Mouse (Mus musculus): ENCODE results near the gene Dync1li1. TPM values are rescaled to one million over a fixed set of nuclear protein-coding genes. Genes with fewer than 3 reads are reported as not detected.

The Dync1li1 gene
- polyA plus RNA-seq, 1 experiment from 2014 or later = 49.9 TPM

DNA sequence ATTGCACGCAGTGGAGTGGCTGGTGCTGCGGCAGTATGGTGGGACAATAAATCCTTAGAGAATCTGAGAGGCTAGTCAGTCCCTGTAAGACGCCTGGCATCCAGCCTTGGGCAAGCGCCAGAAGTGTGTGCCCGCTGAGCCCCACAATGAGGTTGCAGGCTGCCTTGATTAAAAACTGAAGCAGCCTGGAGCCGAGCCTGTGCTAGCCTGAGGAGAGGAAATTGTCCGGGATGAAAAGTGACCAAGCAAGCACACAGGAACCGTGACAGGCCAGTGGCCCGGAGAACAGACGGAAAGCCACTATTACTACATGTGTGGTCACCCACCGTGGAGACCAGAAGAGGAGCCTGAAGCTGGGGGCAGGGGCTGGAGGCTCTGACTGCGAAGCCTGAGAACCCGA lies 78.4 kb downstream of the Dync1li1 start:
- Histone ChIP-seq H3K27ac (ENCODE audit: low read depth) (no peak overlapping the region), H3K4me2 (no peak overlapping the region), H3K36me3 (ENCODE audit: insufficient read depth) (peaks cover 7% of the 10 kb centered on the region), H3K4me1 (ENCODE audit: insufficient read depth) (no peaks in the 10 kb centered on the region), H3K4me3 (ENCODE audit: low read depth, low read length) (no peak overlapping the region), H3K9ac (no peak overlapping the region), H3K27me3 (ENCODE audit: insufficient read depth, low read length) (no peaks in the 10 kb centered on the region), H3K9me3 (ENCODE audit: low read depth, low read length) (no peaks in the 10 kb centered on the region)
- WGBS = 70% methylated on average over 13 of the region's 13 CpGs
- no peak for TF ChIP-seq CTCF (IDR thresholded peaks at IDR 0.05; ENCODE audit: low read depth)
- no peak for ATAC-seq (ENCODE audit: insufficient read depth)
- DNase-seq = no peak

- Histone ChIP-seq H3K4me2 (no peak overlapping the region), H3K9me3 (ENCODE audit: low read depth, low read length) (no peaks in the 10 kb centered on the region), H3K4me3 (ENCODE audit: low read depth, low read length) (no peak overlapping the region), H3K4me1 (ENCODE audit: insufficient read depth) (no peaks in the 10 kb centered on the region), H3K27ac (ENCODE audit: low read depth) (no peak overlapping the region), H3K36me3 (ENCODE audit: insufficient read depth) (peaks cover 9% of the 10 kb centered on the region; the same call in 1 of the 2 replicates), H3K27me3 (ENCODE audit: insufficient read depth, low read length) (no peaks in the 10 kb centered on the region), H3K9ac (no peak overlapping the region)
- no peak for TF ChIP-seq CTCF (IDR thresholded peaks at IDR 0.05; ENCODE audit: low read depth)
- WGBS = 70% methylated on average over 2 of the region's 2 CpGs
- no peak for ATAC-seq (ENCODE audit: insufficient read depth)
- DNase-seq = no peak
These were observed 78.9 kb downstream of the Dync1li1 start for GRCm38 (mm10) chr9:114767507-114767906.

DNA sequence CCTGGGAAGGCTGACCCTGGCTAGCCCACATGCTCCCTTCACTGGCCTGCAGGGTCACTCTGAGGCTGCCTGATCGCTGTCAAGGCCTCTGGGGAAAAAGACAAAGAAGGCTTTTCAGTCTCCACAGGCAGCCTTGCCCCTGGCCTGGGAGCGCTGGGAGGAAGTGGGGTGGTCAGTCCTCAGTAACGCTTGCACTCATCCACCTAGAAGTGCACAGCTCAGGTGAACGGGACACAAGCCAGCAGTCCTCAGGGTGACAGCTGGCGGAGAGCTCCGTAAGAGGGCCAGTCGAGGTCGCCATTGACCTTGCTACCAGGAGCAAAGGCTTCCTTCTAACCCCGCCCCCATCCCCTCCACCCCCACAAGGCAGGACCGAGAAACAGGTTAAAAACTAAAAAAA lies 79.5 kb downstream of the Dync1li1 start:
- WGBS = 39% methylated on average over 10 of the region's 10 CpGs
- no peak for TF ChIP-seq CTCF (IDR thresholded peaks at IDR 0.05; ENCODE audit: low read depth)
- Histone ChIP-seq H3K36me3 (ENCODE audit: insufficient read depth) (peaks cover 12% of the 10 kb centered on the region; the same call in 1 of the 2 replicates), H3K4me1 (ENCODE audit: insufficient read depth) (no peaks in the 10 kb centered on the region), H3K27me3 (ENCODE audit: insufficient read depth, low read length) (no peaks in the 10 kb centered on the region), H3K9ac (no peak overlapping the region), H3K27ac (ENCODE audit: low read depth) (no peak overlapping the region), H3K9me3 (ENCODE audit: low read depth, low read length) (no peaks in the 10 kb centered on the region), H3K4me3 (ENCODE audit: low read depth, low read length) (no peak overlapping the region), H3K4me2 (no peak overlapping the region)
- no peak for ATAC-seq (ENCODE audit: insufficient read depth)
- DNase-seq = no peak

- Histone ChIP-seq H3K27ac (ENCODE audit: low read depth) (no peak overlapping the region), H3K4me1 (ENCODE audit: insufficient read depth) (no peaks in the 10 kb centered on the region), H3K9me3 (ENCODE audit: low read depth, low read length) (no peaks in the 10 kb centered on the region), H3K4me3 (ENCODE audit: low read depth, low read length) (no peak overlapping the region), H3K4me2 (no peak overlapping the region), H3K9ac (no peak overlapping the region), H3K27me3 (ENCODE audit: insufficient read depth, low read length) (no peaks in the 10 kb centered on the region), H3K36me3 (ENCODE audit: insufficient read depth) (peaks cover 12% of the 10 kb centered on the region; the same call in 1 of the 2 replicates)
- no peak for TF ChIP-seq CTCF (IDR thresholded peaks at IDR 0.05; ENCODE audit: low read depth)
- DNase-seq (no peak), ATAC-seq (ENCODE audit: insufficient read depth) (no peak)
- 86% methylated on average over 4 of the region's 4 CpGs for WGBS
These were observed 81.6 kb downstream of the Dync1li1 start for GRCm38 (mm10) chr9:114770224-114770623.

GRCm38 (mm10) chr9:114771565-114771964 lies 83.0 kb downstream of the Dync1li1 start:
- H3K4me1 ChIP-seq (ENCODE audit: insufficient read depth) = no peaks in the 10 kb centered on the region
- no peak for ATAC-seq (ENCODE audit: insufficient read depth)
- H3K9me3 ChIP-seq (ENCODE audit: low read depth, low read length) = no peaks in the 10 kb centered on the region
- no peak overlapping the region for H3K9ac ChIP-seq
- H3K27ac ChIP-seq (ENCODE audit: low read depth) = no peak overlapping the region
- no peak for TF ChIP-seq CTCF (IDR thresholded peaks at IDR 0.05; ENCODE audit: low read depth)
- H3K4me3 ChIP-seq (ENCODE audit: low read depth, low read length) = no peak overlapping the region
- WGBS = 83% methylated on average over 7 of the region's 7 CpGs
- no peaks in the 10 kb centered on the region for H3K27me3 ChIP-seq (ENCODE audit: insufficient read depth, low read length)
- H3K36me3 ChIP-seq (ENCODE audit: insufficient read depth) = peaks cover 12% of the 10 kb centered on the region; the same call in 1 of the 2 replicates
- no peak overlapping the region for H3K4me2 ChIP-seq
- DNase-seq = no peak

Other genes with a start within 250 kb of the Dync1li1 start
- not detected in 2 replicates for gene Ccr4, start 183.9 kb upstream of the Dync1li1 start, polyA plus RNA-seq (2014; fragmentation: Nextera tagmentation; extraction: Ambion mirVana)
- gene C130032M10Rik, start 173.1 kb upstream of the Dync1li1 start, polyA plus RNA-seq (2014; fragmentation: Nextera tagmentation; extraction: Ambion mirVana) = 0.27 TPM in 1 of 2 replicates, not detected in the other
- gene Trim71, start 124.4 kb upstream of the Dync1li1 start, polyA plus RNA-seq (2014; fragmentation: Nextera tagmentation; extraction: Ambion mirVana) = 1.4 and 1.5 TPM in 2 replicates
- 66.4 and 66.6 TPM in 2 replicates for gene Cnot10, start 48.6 kb upstream of the Dync1li1 start, polyA plus RNA-seq (2014; fragmentation: Nextera tagmentation; extraction: Ambion mirVana)
- gene Cmtm6, start 42.3 kb downstream of the Dync1li1 start, polyA plus RNA-seq (2014; fragmentation: Nextera tagmentation; extraction: Ambion mirVana) = 57.4 and 57.7 TPM in 2 replicates
- 81.7 and 93.0 TPM in 2 replicates for gene Cmtm7, start 93.1 kb downstream of the Dync1li1 start, polyA plus RNA-seq (2014; fragmentation: Nextera tagmentation; extraction: Ambion mirVana)
- gene Cmtm8, start 155.4 kb downstream of the Dync1li1 start, polyA plus RNA-seq (2014; fragmentation: Nextera tagmentation; extraction: Ambion mirVana) = 75.4 and 81.5 TPM in 2 replicates
- gene Gpd1l, start 245.2 kb downstream of the Dync1li1 start, polyA plus RNA-seq (2014; fragmentation: Nextera tagmentation; extraction: Ambion mirVana) = 13.0 and 13.9 TPM in 2 replicates